Mouse (Mus musculus) MEL (cell line): ENCODE measurements around the gene 2310022A10Rik. TPM values are rescaled to one million over a fixed set of nuclear protein-coding genes. Genes with fewer than 3 reads are reported as not detected.

Experiments
- DNase-seq: peaks from one replicate; pipeline ENCODE4 v3.0.0; 2011; ENCODE audit warnings: low read depth, low spot score
- H3K27ac ChIP-seq: 2 replicates; pipeline ENCODE4 v1.5.1; 2012; ENCODE audit warnings: low read depth, mild to moderate bottlenecking, control low read depth, low read length, moderate library complexity; ENCODE audit not compliant: control insufficient read depth
- H3K27me3 ChIP-seq, 2 experiments: fragments of 150-350 bp in 1 of 2; sonication (generic) in 1 of 2; 2 replicates each; pipeline ENCODE4 v1.6.1; 2012; ENCODE audit warnings: low read length in 2 of 2, mild to moderate bottlenecking in 2 of 2, improper control_type of control experiment in 1 of 2, moderate library complexity in 1 of 2; ENCODE audit not compliant: insufficient read depth in 2 of 2, control insufficient read depth in 1 of 2
- H3K36me3 ChIP-seq, 2 experiments: 2 replicates each; pipeline ENCODE4 v1.6.1; 2012 to 2014; ENCODE audit warnings: low read length in 2 of 2, improper control_type of control experiment in 1 of 2, inconsistent platforms in 1 of 2, mild to moderate bottlenecking in 1 of 2; ENCODE audit not compliant: insufficient read depth in 2 of 2, control insufficient read depth in 1 of 2
- H3K4me1 ChIP-seq, 2 experiments: fragments of 150-350 bp in 1 of 2; sonication (generic) in 1 of 2; 2 replicates each; pipeline ENCODE4 v1.6.1; 2012; ENCODE audit warnings: low read length in 2 of 2, improper control_type of control experiment in 1 of 2, mild to moderate bottlenecking in 1 of 2; ENCODE audit not compliant: insufficient read depth in 2 of 2, control insufficient read depth in 1 of 2
- H3K4me3 ChIP-seq, 2 experiments: fragments of 150-350 bp in 1 of 2; sonication (generic) in 1 of 2; 2 replicates each; pipeline ENCODE4 v1.5.1; 2012; ENCODE audit warnings: low read depth in 2 of 2, low read length in 2 of 2, mild to moderate bottlenecking in 2 of 2, moderate library complexity in 2 of 2, control low read depth in 1 of 2, improper control_type of control experiment in 1 of 2; ENCODE audit not compliant: control insufficient read depth in 1 of 2, insufficient read depth in 1 of 2
- H3K79me2 ChIP-seq: 2 replicates; pipeline ENCODE4 v1.6.1; 2012; ENCODE audit warnings: mild to moderate bottlenecking, low read length, moderate library complexity; ENCODE audit not compliant: control insufficient read depth, poor library complexity, insufficient read depth
- H3K9ac ChIP-seq: 2 replicates; pipeline ENCODE4 v1.6.1; 2012; ENCODE audit warnings: low read depth, mild to moderate bottlenecking, control low read depth, low read length, moderate library complexity; ENCODE audit not compliant: control insufficient read depth, poor library complexity, severe bottlenecking
- H3K9me3 ChIP-seq: fragments of 150-350 bp; sonication (generic); replicated peaks from 2 replicates; pipeline ENCODE4 v1.6.1; 2012; ENCODE audit warnings: mild to moderate bottlenecking, low read length, improper control_type of control experiment, moderate library complexity; ENCODE audit not compliant: insufficient read depth
- BHLHE40 ChIP-seq: IDR thresholded peaks from 2 replicates; pipeline ENCODE4 v1.6.1; 2012; ENCODE audit warnings: low read depth, mild to moderate bottlenecking, inconsistent platforms, low read length, improper control_type of control experiment, borderline replicate concordance
- CHD1 ChIP-seq: IDR thresholded peaks from 2 replicates; pipeline ENCODE4 v1.6.1; 2012; ENCODE audit warnings: low read depth, mild to moderate bottlenecking, inconsistent platforms, low read length, improper control_type of control experiment
- CTCF ChIP-seq, 3 experiments: IDR thresholded peaks in 2 of 3; conservative IDR thresholded peaks in 1 of 3; 2 replicates each; pipeline ENCODE4 v1.5.1; 2011 to 2012; ENCODE audit warnings: low read length in 3 of 3, low read depth in 2 of 3, mild to moderate bottlenecking in 2 of 3, improper control_type of control experiment in 1 of 3, inconsistent platforms in 1 of 3, mixed read lengths in 1 of 3, moderate library complexity in 1 of 3; ENCODE audit not compliant: control insufficient read depth in 1 of 3, insufficient read depth in 1 of 3, poor library complexity in 1 of 3, severe bottlenecking in 1 of 3
- E2F4 ChIP-seq: IDR thresholded peaks from 2 replicates; pipeline ENCODE4 v1.6.1; 2011; ENCODE audit warnings: low read depth, low read length, improper control_type of control experiment, borderline replicate concordance
- ELF1 ChIP-seq: IDR thresholded peaks from 2 replicates; pipeline ENCODE4 v1.6.1; 2014; ENCODE audit warnings: low read depth, mild to moderate bottlenecking, inconsistent platforms, low read length, improper control_type of control experiment, moderate library complexity
- EP300 ChIP-seq, 2 experiments: IDR thresholded peaks; 2 replicates each; pipeline ENCODE4 v1.6.1; 2011; ENCODE audit warnings: improper control_type of control experiment in 2 of 2, low read length in 2 of 2, low read depth in 1 of 2, mild to moderate bottlenecking in 1 of 2
- HCFC1 ChIP-seq: IDR thresholded peaks from 2 replicates; pipeline ENCODE4 v1.6.1; 2012; ENCODE audit warnings: low read depth, mild to moderate bottlenecking, inconsistent platforms, low read length, improper control_type of control experiment, moderate library complexity
- KAT2A ChIP-seq: conservative IDR thresholded peaks from 2 replicates; pipeline ENCODE4 v1.6.1; 2012; ENCODE audit warnings: low read depth, low read length, improper control_type of control experiment, inconsistent platforms
- MAFK ChIP-seq: IDR thresholded peaks from 2 replicates; pipeline ENCODE4 v1.6.1; 2011; ENCODE audit warnings: low read depth, mild to moderate bottlenecking, low read length, improper control_type of control experiment, borderline replicate concordance
- MYB ChIP-seq: IDR thresholded peaks from 2 replicates; pipeline ENCODE4 v1.6.1; 2011; ENCODE audit warnings: mild to moderate bottlenecking, low read depth, low read length, improper control_type of control experiment
- NELFE ChIP-seq: IDR thresholded peaks from 2 replicates; pipeline ENCODE4 v1.6.1; 2011; ENCODE audit warnings: low read depth, low read length, improper control_type of control experiment
- POLR2A ChIP-seq, 2 experiments: IDR thresholded peaks; 2 replicates each; pipeline ENCODE4 v1.6.1; 2011 to 2012; ENCODE audit warnings: low read length in 2 of 2, mild to moderate bottlenecking in 2 of 2, control low read depth in 1 of 2, improper control_type of control experiment in 1 of 2, low read depth in 1 of 2, moderate library complexity in 1 of 2; ENCODE audit not compliant: control insufficient read depth in 1 of 2, insufficient read depth in 1 of 2, poor library complexity in 1 of 2
- POLR2AphosphoS2 ChIP-seq: IDR thresholded peaks from 2 replicates; pipeline ENCODE4 v1.6.1; 2011; ENCODE audit warnings: low read length, improper control_type of control experiment
- SIN3A ChIP-seq: IDR thresholded peaks from 2 replicates; pipeline ENCODE4 v1.6.1; 2012; ENCODE audit warnings: low read length, improper control_type of control experiment, inconsistent platforms
- SMC3 ChIP-seq: IDR thresholded peaks from 2 replicates; pipeline ENCODE4 v1.6.1; 2011; ENCODE audit warnings: low read depth, low read length, improper control_type of control experiment
- TBP ChIP-seq: IDR thresholded peaks from 2 replicates; pipeline ENCODE4 v1.8.0; 2011; ENCODE audit warnings: low read depth, low read length, improper control_type of control experiment
- TCF12 ChIP-seq: IDR thresholded peaks from 2 replicates; pipeline ENCODE4 v1.6.1; 2014; ENCODE audit warnings: low read depth, mild to moderate bottlenecking, inconsistent platforms, low read length, improper control_type of control experiment, moderate library complexity
- UBTF ChIP-seq: IDR thresholded peaks from 2 replicates; pipeline ENCODE4 v1.6.1; 2012; ENCODE audit warnings: low read depth, mild to moderate bottlenecking, inconsistent platforms, low read length, improper control_type of control experiment, moderate library complexity, borderline replicate concordance; ENCODE audit not compliant: insufficient read depth
- USF2 ChIP-seq, 2 experiments: IDR thresholded peaks; 2 replicates each; pipeline ENCODE4 v1.6.1; 2011 to 2012; ENCODE audit warnings: improper control_type of control experiment in 2 of 2, low read length in 2 of 2, borderline replicate concordance in 1 of 2, inconsistent platforms in 1 of 2, low read depth in 1 of 2, mild to moderate bottlenecking in 1 of 2; ENCODE audit not compliant: insufficient read depth in 1 of 2
- ZC3H11A ChIP-seq: IDR thresholded peaks from 2 replicates; pipeline ENCODE4 v1.6.1; 2012; ENCODE audit warnings: low read depth, mild to moderate bottlenecking, inconsistent platforms, low read length, improper control_type of control experiment
- ZNF384 ChIP-seq: IDR thresholded peaks from 2 replicates; pipeline ENCODE4 v1.6.1; 2012; ENCODE audit warnings: low read depth, mild to moderate bottlenecking, inconsistent platforms, low read length, improper control_type of control experiment
- polyA plus RNA-seq, 2 experiments: library from polyadenylated mRNA; stranded (reverse) in 1 of 2; unstranded in 1 of 2; fragments of >175 nt in 1 of 2; fragments of >200 nt in 1 of 2; gene quantifications; 2 replicates each; pipeline versions ENCODE4 v1.2.1 to v1.2.4; 2012; ENCODE audit warnings: low replicate concordance in 2 of 2, low read depth in 1 of 2; ENCODE audit not compliant: insufficient read length in 2 of 2, insufficient read depth in 1 of 2, missing spikeins in 1 of 2
- total RNA-seq: library from RNA; depleted of rRNA; stranded (reverse); fragments of 300-350 nt; gene quantifications from 2 replicates; pipeline ENCODE4 v1.2.3, GENCODE M21; 2012

The 2310022A10Rik gene
- total and polyA plus RNA-seq, 3 experiments, result 6.6 to 33.2 TPM; not detected in 1

DNA sequence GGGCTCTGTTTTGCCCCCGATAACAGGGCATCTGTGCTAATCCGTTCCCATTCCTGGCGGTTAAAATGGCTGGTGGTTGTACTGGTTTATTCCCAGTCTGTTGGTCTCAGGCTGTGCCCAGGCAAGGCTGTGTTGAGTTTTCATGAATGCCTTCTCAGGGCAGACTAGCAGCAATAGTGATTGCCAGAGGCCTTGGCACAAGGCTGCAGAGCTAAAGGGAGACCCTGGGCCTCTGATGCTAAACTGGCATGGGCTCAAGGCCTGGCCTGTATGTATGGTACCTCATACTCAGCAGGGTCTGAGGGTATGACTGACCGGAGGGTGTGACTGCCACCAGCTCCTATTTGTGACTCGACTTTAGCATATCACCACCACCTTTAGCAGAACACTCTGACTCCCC is 57.8 kb downstream of the 2310022A10Rik start (continued):
- TF ChIP-seq USF2 (IDR thresholded peaks at IDR 0.05; ENCODE audit: borderline replicate concordance in 1 of 2, insufficient read depth in 1 of 2, low read depth in 1 of 2, low read length in 2 of 2) (no peak), MYB (no peak), UBTF (no peak), HCFC1 (no peak)

DNA sequence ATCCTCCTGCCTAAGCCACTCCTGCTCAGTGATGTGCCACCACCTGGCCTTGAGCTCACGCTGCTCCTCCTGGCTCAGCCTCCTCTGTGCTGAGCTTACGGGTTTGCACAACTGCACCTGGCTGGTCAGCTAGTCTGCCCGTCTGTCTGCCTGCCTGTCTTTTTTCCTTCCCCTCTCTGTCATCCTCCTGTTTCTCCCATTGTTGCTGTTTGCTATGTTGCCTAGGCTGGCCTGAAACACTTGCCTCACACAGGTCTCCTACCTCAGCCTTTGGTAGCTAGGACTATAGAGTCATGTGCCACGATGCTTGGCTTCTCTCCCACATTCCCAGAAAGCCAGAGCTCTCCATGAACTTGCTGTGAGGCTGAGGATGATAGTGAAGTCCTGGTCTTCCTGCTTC is 59.9 kb downstream of the 2310022A10Rik start:
- peaks cover 0 to 12% of the 10 kb centered on the region in 2 experiments; a peak in 2 of 4 replicates for H3K36me3 ChIP-seq

DNA sequence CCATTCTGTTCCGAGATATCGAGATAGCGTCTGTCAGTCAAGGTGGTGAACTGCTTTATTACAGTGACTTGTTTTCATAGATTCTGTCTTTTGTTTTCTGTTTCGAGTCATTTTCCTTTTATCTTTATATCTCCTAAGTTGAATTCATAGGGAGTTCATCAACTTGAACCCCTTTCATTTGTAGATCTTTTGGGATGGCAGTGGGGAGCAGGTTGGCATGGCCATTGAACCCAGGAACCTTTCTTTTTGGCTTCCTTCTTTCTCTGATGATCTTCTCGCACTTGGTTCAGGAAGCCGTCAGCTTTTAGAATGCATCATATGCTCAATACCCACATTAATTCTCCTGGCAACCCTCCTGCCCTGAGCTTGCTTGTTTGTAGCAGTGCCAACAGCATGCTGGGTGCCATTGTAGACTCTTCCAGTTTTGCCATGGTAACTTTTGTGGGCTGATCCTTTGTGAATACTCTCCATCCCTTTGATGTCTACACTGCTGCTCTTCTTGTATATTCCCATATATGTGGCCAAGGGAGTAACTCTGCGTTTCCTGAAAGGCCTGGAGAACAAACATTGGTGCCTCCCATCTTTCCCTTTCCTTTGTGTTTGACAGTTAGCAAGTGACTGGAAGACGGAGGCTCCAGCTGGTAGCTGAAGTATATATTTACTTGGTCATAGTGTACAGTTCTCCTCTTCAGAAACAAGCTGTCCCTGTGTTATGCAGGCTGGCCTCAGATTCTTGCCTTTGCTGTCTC is 60.9 kb downstream of the 2310022A10Rik start:
- H3K27me3 ChIP-seq, result no peaks in the 10 kb centered on the region
- no peak for TF ChIP-seq ZC3H11A
- TF ChIP-seq ELF1, result no peak
- no peak for TF ChIP-seq POLR2A (IDR thresholded peaks at IDR 0.05; ENCODE audit: control insufficient read depth in 1 of 2, insufficient read depth in 1 of 2, low read depth in 1 of 2, low read length in 2 of 2, poor library complexity in 1 of 2)
- no peak for TF ChIP-seq POLR2AphosphoS2
- no peak for TF ChIP-seq SMC3
- no peak for TF ChIP-seq ZNF384
- TF ChIP-seq KAT2A, result no peak
- no peak for TF ChIP-seq MAFK
- TF ChIP-seq NELFE, result no peak
- TF ChIP-seq CHD1, result no peak
- TF ChIP-seq SIN3A, result no peak
- TF ChIP-seq E2F4, result no peak
- TF ChIP-seq TBP, result no peak
- TF ChIP-seq CTCF (IDR thresholded peaks at IDR 0.05 in 2 of 3, conservative IDR thresholded peaks at IDR 0.05 in 1 of 3; ENCODE audit: control insufficient read depth in 1 of 3, insufficient read depth in 1 of 3, low read depth in 2 of 3, low read length in 3 of 3, poor library complexity in 1 of 3, severe bottlenecking in 1 of 3), result no peak
- TF ChIP-seq USF2 (IDR thresholded peaks at IDR 0.05; ENCODE audit: borderline replicate concordance in 1 of 2, insufficient read depth in 1 of 2, low read depth in 1 of 2, low read length in 2 of 2), result no peak
- H3K4me1 ChIP-seq, result no peaks in the 10 kb centered on the region
- DNase-seq, result no peak
- no peak overlapping the region for H3K27ac ChIP-seq
- H3K79me2 ChIP-seq, result no peaks in the 10 kb centered on the region
- H3K9ac ChIP-seq, result no peak overlapping the region
- peaks cover 0 to 13% of the 10 kb centered on the region in 2 experiments; a peak in 2 of 4 replicates for H3K36me3 ChIP-seq
- no peaks in the 10 kb centered on the region for H3K9me3 ChIP-seq
- H3K4me3 ChIP-seq, result no peak overlapping the region

More for the DNA sequence above, 59.9 kb downstream of the 2310022A10Rik start:
- Histone ChIP-seq H3K4me3 (no peak overlapping the region), H3K4me1 (no peaks in the 10 kb centered on the region), H3K9ac (no peak overlapping the region), H3K79me2 (no peaks in the 10 kb centered on the region), H3K27me3 (no peaks in the 10 kb centered on the region), H3K9me3 (no peaks in the 10 kb centered on the region), H3K27ac (no peak overlapping the region)
- no peak for DNase-seq
- no peak for TF ChIP-seq EP300 (IDR thresholded peaks at IDR 0.05; ENCODE audit: low read depth in 1 of 2, low read length in 2 of 2)
- TF ChIP-seq NELFE, result no peak
- TF ChIP-seq BHLHE40, result no peak
- TF ChIP-seq TCF12, result no peak
